Mouse (Mus musculus) limb, embryonic 13.5 days (tissue): ENCODE measurements around the gene Bcl2l13. TPM values are rescaled to one million over a fixed set of nuclear protein-coding genes. Genes with fewer than 3 reads are reported as not detected.

ENCODE experiments used
- ATAC-seq: fragments of 200-750 bp; cut with Nextera tagmentation; 2 replicates; pipeline ENCODE4 v1.8.0; 2017; ENCODE audit warnings: low read depth, moderate number of reproducible peaks, moderate TSS enrichment; ENCODE audit not compliant: low FRiP score
- H3K27ac ChIP-seq: fragments of 300-500 bp; sonication (generic); 2 replicates; pipeline ENCODE4 v1.5.1; 2015; ENCODE audit warnings: inconsistent platforms, mild to moderate bottlenecking, moderate library complexity
- H3K27me3 ChIP-seq: fragments of 300-500 bp; sonication (generic); 2 replicates; pipeline ENCODE4 v1.6.1; 2015; ENCODE audit warnings: mild to moderate bottlenecking, inconsistent platforms
- H3K36me3 ChIP-seq: fragments of 300-500 bp; sonication (generic); 2 replicates; pipeline ENCODE4 v1.6.1; 2015; ENCODE audit warnings: inconsistent platforms, mild to moderate bottlenecking, moderate library complexity
- H3K4me1 ChIP-seq: fragments of 300-500 bp; sonication (generic); 2 replicates; pipeline ENCODE4 v1.6.1; 2015; ENCODE audit warnings: inconsistent platforms
- H3K4me2 ChIP-seq: fragments of 300-500 bp; sonication (generic); replicated peaks from 2 replicates; pipeline ENCODE4 v1.6.1; 2015; ENCODE audit warnings: inconsistent platforms, mild to moderate bottlenecking, moderate library complexity
- H3K4me3 ChIP-seq: fragments of 300-500 bp; sonication (generic); 2 replicates; pipeline ENCODE4 v1.5.1; 2015; ENCODE audit warnings: moderate library complexity, mild to moderate bottlenecking, inconsistent platforms
- H3K9ac ChIP-seq: fragments of 300-500 bp; sonication (generic); 2 replicates; pipeline ENCODE4 v1.6.1; 2015; ENCODE audit warnings: mild to moderate bottlenecking, inconsistent platforms
- H3K9me3 ChIP-seq: fragments of 300-500 bp; sonication (generic); 2 replicates; pipeline ENCODE4 v1.6.1; 2016; ENCODE audit warnings: inconsistent platforms
- WGBS: fragments of 180-500 bp; shearing (Covaris S2); methylation state at CpG from one replicate; pipeline ENCODE4 v1.1.7; 2015; 5-methylcytosine and 5-hydroxymethylcytosine counted together
- polyA plus RNA-seq: library from polyadenylated mRNA; unstranded; fragments of >200 nt; fragmentation: Nextera tagmentation; extraction: Ambion mirVana; gene quantifications from 2 replicates; pipeline ENCODE4 v1.2.1, GENCODE M21; 2015

The Bcl2l13 gene
- 27.0 and 31.3 TPM in 2 replicates for polyA plus RNA-seq

- Histone ChIP-seq H3K4me3 (peak within 1 kb of the TSS; percentile 90), H3K27ac (peak within 1 kb of the TSS; percentile 95), H3K36me3 (peaks cover 13% of the 10 kb centered on the region), H3K4me2 (peak within 1 kb of the TSS; percentile 81), H3K4me1 (peaks cover 6% of the 10 kb centered on the region), H3K9ac (peak within 1 kb of the TSS; percentile 94), H3K9me3 (no peaks in the 10 kb centered on the region), H3K27me3 (no peaks in the 10 kb centered on the region)
- ATAC-seq = peak; percentile 94
- WGBS = 5% methylated on average over 40 of the region's 40 CpGs
These were observed at the start of gene Bcl2l13 for GRCm38 (mm10) chr6:120835474-120836374. Gene Bcl2l13, plus strand, starts transcription at chr6:120836212.

DNA sequence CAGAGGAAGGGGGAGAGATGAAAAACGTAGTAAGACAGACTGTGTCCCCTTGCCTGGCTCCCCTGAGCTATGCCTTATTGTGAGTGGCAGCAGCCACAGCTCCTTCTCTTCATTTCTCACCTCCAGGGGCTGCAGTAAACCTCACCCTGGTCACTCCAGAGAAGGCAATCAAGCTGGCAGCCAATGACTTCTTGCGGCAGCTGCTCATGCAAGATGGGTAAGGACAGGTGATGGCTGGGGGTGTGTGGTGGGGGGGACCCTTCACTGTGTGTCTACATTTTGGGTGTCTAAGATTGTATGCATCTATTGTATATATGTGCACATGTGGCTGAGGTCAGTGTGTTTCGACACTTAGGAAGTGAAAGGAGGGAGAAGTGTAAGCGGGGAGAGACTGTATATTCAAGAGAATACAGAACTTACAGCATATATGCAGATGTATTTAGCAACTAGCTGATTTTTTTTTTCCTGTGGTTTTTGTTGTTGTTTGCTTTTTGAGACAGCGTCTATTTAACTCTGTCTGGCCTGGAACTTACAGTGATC lies 47.9 kb upstream of the Bcl2l13 start:
- no peaks in the 10 kb centered on the region for H3K27me3 ChIP-seq
- no peak for ATAC-seq
- WGBS = 70% methylated on average over 5 of the region's 5 CpGs
- no peaks in the 10 kb centered on the region for H3K9me3 ChIP-seq
- no peak overlapping the region for H3K4me2 ChIP-seq
- H3K36me3 ChIP-seq = peaks cover 21% of the 10 kb centered on the region
- H3K4me1 ChIP-seq = no peaks in the 10 kb centered on the region
- H3K9ac ChIP-seq = no peak overlapping the region
- H3K4me3 ChIP-seq = no peak overlapping the region
- no peak overlapping the region for H3K27ac ChIP-seq

DNA sequence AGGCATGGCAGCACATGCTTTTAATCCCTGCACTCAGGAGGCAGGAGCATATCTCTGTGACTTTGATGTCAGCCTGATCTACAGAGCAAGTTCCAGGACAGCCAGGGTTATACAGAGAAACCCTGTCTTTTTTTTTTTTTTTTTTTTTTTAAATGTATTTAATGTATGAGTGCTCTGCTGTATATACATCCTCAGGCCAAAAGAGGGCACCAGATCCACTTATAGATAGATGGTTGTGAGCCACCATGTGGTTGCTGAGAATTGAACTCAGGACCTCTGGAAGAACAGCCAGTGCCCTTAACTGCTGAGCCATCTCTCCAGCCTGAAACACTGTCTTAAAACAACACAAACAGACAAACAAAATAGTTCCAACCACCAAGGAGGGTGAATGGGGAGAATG lies 47.1 kb upstream of the Bcl2l13 start:
- Histone ChIP-seq H3K9ac (no peak overlapping the region), H3K4me2 (no peak overlapping the region), H3K36me3 (peaks cover 28% of the 10 kb centered on the region), H3K27me3 (no peaks in the 10 kb centered on the region), H3K9me3 (no peaks in the 10 kb centered on the region), H3K4me1 (no peaks in the 10 kb centered on the region), H3K4me3 (no peak overlapping the region), H3K27ac (no peak overlapping the region)
- no peak for ATAC-seq

DNA sequence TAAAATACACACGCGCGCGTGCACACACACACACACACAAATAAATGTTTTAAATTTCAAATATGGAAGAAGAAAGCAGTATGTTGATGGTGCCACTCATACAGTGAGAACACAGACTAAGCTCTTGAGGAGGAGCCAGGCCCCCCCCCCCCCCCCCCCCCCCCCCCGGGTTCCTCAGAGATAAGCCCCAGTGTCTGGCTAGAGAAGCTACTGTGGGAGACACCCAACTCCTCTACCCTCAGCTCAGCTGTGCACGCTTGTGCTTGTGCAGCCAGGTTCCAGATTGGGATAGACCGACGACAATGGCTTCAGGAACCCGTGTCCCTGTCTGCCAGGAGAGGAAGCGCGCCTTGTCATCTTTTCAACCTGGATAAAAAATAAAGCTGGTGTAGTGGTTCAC lies 45.9 kb upstream of the Bcl2l13 start:
- H3K4me1 ChIP-seq = no peaks in the 10 kb centered on the region
- H3K4me3 ChIP-seq = no peak overlapping the region
- H3K27ac ChIP-seq = no peak overlapping the region
- H3K36me3 ChIP-seq = peaks cover 41% of the 10 kb centered on the region
- ATAC-seq = no peak
- H3K27me3 ChIP-seq = no peaks in the 10 kb centered on the region
- no peaks in the 10 kb centered on the region for H3K9me3 ChIP-seq
- 90% methylated on average over 10 of the region's 11 CpGs for WGBS
- H3K9ac ChIP-seq = no peak overlapping the region
- H3K4me2 ChIP-seq = no peak overlapping the region

GRCm38 (mm10) chr6:120790717-120791116 lies 45.3 kb upstream of the Bcl2l13 start:
- ATAC-seq = no peak
- Histone ChIP-seq H3K4me1 (no peaks in the 10 kb centered on the region), H3K4me3 (no peak overlapping the region), H3K9ac (no peak overlapping the region), H3K9me3 (no peaks in the 10 kb centered on the region), H3K36me3 (peaks cover 47% of the 10 kb centered on the region), H3K27me3 (no peaks in the 10 kb centered on the region), H3K4me2 (no peak overlapping the region), H3K27ac (no peak overlapping the region)
- WGBS = 30% methylated on average over 5 of the region's 5 CpGs

GRCm38 (mm10) chr6:120792947-120793346 lies 43.1 kb upstream of the Bcl2l13 start:
- no peaks in the 10 kb centered on the region for H3K27me3 ChIP-seq
- no peak overlapping the region for H3K27ac ChIP-seq
- H3K9me3 ChIP-seq = no peaks in the 10 kb centered on the region
- ATAC-seq = no peak
- no peak overlapping the region for H3K4me3 ChIP-seq
- H3K9ac ChIP-seq = no peak overlapping the region
- no peak overlapping the region for H3K4me2 ChIP-seq
- 85% methylated on average over 8 of the region's 8 CpGs for WGBS
- H3K4me1 ChIP-seq = no peaks in the 10 kb centered on the region
- peaks cover 69% of the 10 kb centered on the region for H3K36me3 ChIP-seq

- Histone ChIP-seq H3K36me3 (peaks cover 91% of the 10 kb centered on the region), H3K27ac (no peak overlapping the region), H3K9ac (no peak overlapping the region), H3K4me2 (no peak overlapping the region), H3K4me3 (no peak overlapping the region), H3K27me3 (no peaks in the 10 kb centered on the region), H3K4me1 (no peaks in the 10 kb centered on the region), H3K9me3 (no peaks in the 10 kb centered on the region)
- ATAC-seq = no peak
- 78% methylated on average over 5 of the region's 5 CpGs for WGBS
These were observed 40.5 kb upstream of the Bcl2l13 start for GRCm38 (mm10) chr6:120795422-120796086.

DNA sequence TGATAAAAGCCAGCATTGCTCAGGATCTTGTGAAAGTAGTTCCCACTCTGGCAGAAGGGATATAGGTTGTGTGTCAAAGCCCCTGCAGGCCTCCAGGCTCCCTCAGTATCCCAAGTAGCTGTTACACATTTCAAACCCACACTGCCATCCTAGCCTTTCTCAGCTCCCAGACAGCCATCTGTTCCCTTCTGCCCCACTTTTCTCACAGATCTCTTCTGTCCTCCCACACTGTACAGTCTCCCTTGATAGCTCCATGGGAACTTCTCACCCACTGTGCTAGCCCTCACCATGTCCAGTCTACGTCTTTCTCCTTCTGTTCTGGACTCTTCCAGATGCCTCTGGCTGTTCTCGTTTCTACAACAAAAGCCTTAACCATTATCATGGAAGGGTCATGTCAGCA lies 39.9 kb upstream of the Bcl2l13 start:
- Histone ChIP-seq H3K36me3 (peaks cover 97% of the 10 kb centered on the region), H3K27me3 (no peaks in the 10 kb centered on the region), H3K4me3 (no peak overlapping the region), H3K9me3 (no peaks in the 10 kb centered on the region), H3K4me2 (no peak overlapping the region), H3K9ac (no peak overlapping the region), H3K4me1 (no peaks in the 10 kb centered on the region), H3K27ac (no peak overlapping the region)
- WGBS = 87% methylated on average over 2 of the region's 2 CpGs
- ATAC-seq = no peak

GRCm38 (mm10) chr6:120798019-120798418 lies 38.0 kb upstream of the Bcl2l13 start:
- Histone ChIP-seq H3K27me3 (no peaks in the 10 kb centered on the region), H3K4me3 (no peak overlapping the region), H3K36me3 (peaks cover 99% of the 10 kb centered on the region), H3K4me2 (no peak overlapping the region), H3K9me3 (no peaks in the 10 kb centered on the region), H3K9ac (no peak overlapping the region), H3K27ac (no peak overlapping the region), H3K4me1 (no peaks in the 10 kb centered on the region)
- ATAC-seq = no peak
- WGBS = 87% methylated on average over 7 of the region's 7 CpGs

DNA sequence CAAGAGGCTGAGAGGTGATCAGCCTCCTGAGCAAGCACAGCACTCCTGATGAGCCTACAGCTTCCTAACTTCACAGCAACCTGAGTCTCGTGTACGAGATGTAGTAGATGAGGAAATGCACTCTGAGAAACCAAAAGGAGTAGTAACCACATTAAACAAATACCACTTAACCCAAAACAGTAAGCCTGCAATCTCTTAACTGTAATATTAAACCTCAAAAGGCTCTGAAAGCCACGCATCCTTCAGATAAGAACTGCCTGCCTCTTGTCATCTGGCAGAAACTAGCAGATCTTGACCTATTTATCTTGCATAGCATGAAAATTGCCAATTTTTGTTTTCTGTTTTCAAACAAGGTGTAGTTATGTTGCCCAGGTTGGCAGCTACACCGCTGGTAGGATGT lies 37.1 kb upstream of the Bcl2l13 start:
- no peak overlapping the region for H3K4me2 ChIP-seq
- H3K36me3 ChIP-seq = peaks cover 99% of the 10 kb centered on the region
- no peak overlapping the region for H3K27ac ChIP-seq
- 93% methylated on average over 4 of the region's 4 CpGs for WGBS
- H3K9ac ChIP-seq = no peak overlapping the region
- ATAC-seq = no peak
- H3K4me3 ChIP-seq = no peak overlapping the region
- no peaks in the 10 kb centered on the region for H3K9me3 ChIP-seq
- no peaks in the 10 kb centered on the region for H3K27me3 ChIP-seq
- H3K4me1 ChIP-seq = no peaks in the 10 kb centered on the region

DNA sequence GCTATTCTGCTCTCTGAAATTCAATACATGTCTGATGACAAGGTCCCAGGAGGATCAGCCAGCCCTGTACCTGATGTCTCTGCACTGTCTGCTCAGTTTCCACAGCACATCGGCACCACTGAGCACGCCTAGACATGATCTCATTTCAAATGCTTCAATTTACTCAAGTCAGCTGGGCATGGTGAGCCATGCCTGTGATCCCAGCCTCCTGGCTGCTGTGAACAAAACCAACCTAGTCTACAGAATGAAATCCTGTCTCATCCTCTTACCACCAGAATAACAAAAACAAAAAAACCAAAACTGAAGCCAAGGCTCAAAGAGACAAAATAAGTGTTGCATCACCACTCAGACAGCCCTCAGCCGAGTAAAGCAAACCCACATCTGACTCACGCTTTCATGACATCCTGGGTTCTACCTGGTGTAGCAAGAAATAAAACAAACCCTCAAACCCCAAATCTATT lies 36.4 kb upstream of the Bcl2l13 start:
- peaks cover 99% of the 10 kb centered on the region for H3K36me3 ChIP-seq
- H3K4me1 ChIP-seq = no peaks in the 10 kb centered on the region
- no peak overlapping the region for H3K27ac ChIP-seq

DNA sequence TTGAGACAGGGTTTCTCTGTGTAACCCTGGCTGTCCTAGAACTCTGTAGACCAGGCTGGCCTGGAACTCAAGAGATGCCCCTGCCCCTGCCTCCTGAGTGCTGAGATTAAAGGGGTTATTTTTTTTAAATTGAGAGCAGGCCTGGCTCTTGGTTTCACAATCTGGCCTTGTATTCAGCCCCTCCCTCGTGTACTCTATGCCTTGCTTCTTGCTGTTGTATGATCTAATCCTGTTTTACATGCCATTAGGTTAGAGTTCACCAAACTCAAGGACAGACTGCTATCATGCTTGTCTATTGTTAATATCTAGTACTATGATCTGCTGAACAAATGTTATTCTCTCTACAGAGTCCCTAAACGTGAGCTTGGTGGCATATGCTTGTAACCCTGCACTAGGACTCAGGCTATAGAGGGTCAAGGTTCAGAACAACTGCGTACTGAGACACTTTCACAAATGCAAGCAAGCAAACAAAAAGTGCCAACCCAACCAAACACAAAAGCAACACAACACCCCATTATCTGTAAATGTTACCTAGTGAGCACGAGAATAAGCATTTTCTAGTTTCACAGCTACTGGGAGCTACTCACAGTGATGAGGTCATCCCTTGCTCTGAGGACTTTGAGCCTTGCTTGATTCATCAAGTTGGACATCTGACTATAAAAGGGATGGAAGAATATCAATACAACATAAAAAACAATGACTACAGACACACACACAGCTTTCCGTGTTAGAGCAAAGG lies 28.8 kb upstream of the Bcl2l13 start:
- Histone ChIP-seq H3K4me1 (no peaks in the 10 kb centered on the region), H3K4me2 (no peak overlapping the region), H3K36me3 (peaks cover 94% of the 10 kb centered on the region), H3K9me3 (no peaks in the 10 kb centered on the region), H3K4me3 (no peak overlapping the region), H3K27ac (no peak overlapping the region), H3K27me3 (no peaks in the 10 kb centered on the region), H3K9ac (no peak overlapping the region)
- ATAC-seq = no peak
- WGBS = 89% methylated on average over 5 of the region's 5 CpGs

More for the DNA sequence above, 36.4 kb upstream of the Bcl2l13 start:
- Histone ChIP-seq H3K9ac (no peak overlapping the region), H3K9me3 (no peaks in the 10 kb centered on the region), H3K4me3 (no peak overlapping the region), H3K4me2 (no peak overlapping the region), H3K27me3 (no peaks in the 10 kb centered on the region)
- WGBS = 90% methylated on average over 4 of the region's 4 CpGs
- no peak for ATAC-seq
